Mouse (Mus musculus): Measurements from ENCODE around the gene Mydgf.

GRCm38 (mm10) chr17:56144546-56144945 is 39.2 kb downstream of the Mydgf start:
- TF ChIP-seq CTCF (IDR thresholded peaks at IDR 0.05; ENCODE audit: extremely low read depth, insufficient read depth, insufficient read length, insufficient replicate concordance) = no peak
- no peak for TF ChIP-seq POLR2A (IDR thresholded peaks at IDR 0.05; ENCODE audit: low read depth, low read length)
